Mouse (Mus musculus) testis, adult 2 months (tissue): ENCODE measurements around the gene Fyn.

Source experiments
- CTCF ChIP-seq: fragments of 200-500 bp; IDR thresholded peaks from 2 replicates; pipeline ENCODE4 v1.5.1; 2012; ENCODE audit warnings: low read depth, mild to moderate bottlenecking, inconsistent platforms, low read length, moderate library complexity; ENCODE audit not compliant: control insufficient read depth, insufficient read depth, insufficient replicate concordance
- POLR2A ChIP-seq: fragments of 200-500 bp; IDR thresholded peaks from 2 replicates; pipeline ENCODE4 v1.6.1; 2012; ENCODE audit warnings: low read depth, mild to moderate bottlenecking, inconsistent platforms, low read length, moderate library complexity; ENCODE audit not compliant: control insufficient read depth

DNA sequence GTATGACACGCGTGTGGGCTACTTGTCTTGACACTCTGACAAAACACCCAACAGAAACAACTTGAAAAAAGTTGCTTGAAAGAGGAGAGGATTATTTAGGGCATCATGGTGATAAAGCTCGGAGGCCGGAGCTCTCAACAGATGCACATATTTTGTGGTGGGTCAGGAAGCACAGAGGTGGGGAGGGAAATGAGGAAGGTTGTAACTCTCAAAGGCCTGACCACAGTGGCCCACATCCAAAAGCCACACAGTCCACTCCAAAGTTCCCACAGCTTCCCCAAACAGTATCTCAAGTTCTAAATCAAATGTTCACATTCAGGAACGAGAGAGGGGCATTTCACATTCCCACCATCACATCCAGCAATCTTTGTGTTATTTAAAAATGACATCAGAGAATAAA is 232.4 kb downstream of the Fyn start:
- TF ChIP-seq POLR2A (no peak), CTCF (no peak)
